17 mouse cellular contexts compared by ENCODE assay signal in genomic region chr4:131829123-131829522, GRCm38 (mm10). TPM values are rescaled to one million over a fixed set of nuclear protein-coding genes. Genes with fewer than 3 reads are reported as not detected.
DNase-seq lines count a peak whose midpoint lies in the region; ATAC-seq lines count a peak whose summit lies in the region.
"Had no signal": no experiment of that assay in that cellular context is flagged by ENCODE, and none has a peak within 500 bp of the region (broad histone marks: within the 10 kb centered on the region; RNA-seq: fewer than 3 reads in every experiment).

No protein-coding gene starts in this region.

- WGBS in intestine, embryonic 16.5 days = 63% methylated on average over 8 of the region's 8 CpGs
- WGBS in intestine, embryonic 15.5 days = 71% methylated on average over 8 of the region's 8 CpGs
- 82% methylated on average over 8 of the region's 8 CpGs for WGBS in embryonic facial prominence, embryonic 10.5 days
- WGBS in liver, embryonic 13.5 days (ENCODE audit: insufficient replicate concordance) = 28% methylated on average over 8 of the region's 8 CpGs

- no peak overlapping the region for H3K27ac ChIP-seq in intestine, embryonic 16.5 days (ENCODE audit: low read length)
- H3K27ac ChIP-seq in intestine, embryonic 15.5 days = no peak overlapping the region
- H3K27ac ChIP-seq in embryonic facial prominence, embryonic 10.5 days (replicated peaks) = peak overlapping the region; percentile 44; the same call in 1 of the 2 replicates
- peak overlapping the region; percentile 85 for H3K27ac ChIP-seq in liver, embryonic 13.5 days
- H3K27ac ChIP-seq: gastrocnemius, adult 2 months; limb, embryonic 13.5 days; lung, embryonic 15.5 days had no signal

- no peaks in the 10 kb centered on the region for H3K9me3 ChIP-seq in erythroblast, embryonic 14.5 days (ENCODE audit: control insufficient read depth, low read length)
- no peaks in the 10 kb centered on the region for H3K9me3 ChIP-seq in intestine, embryonic 16.5 days (ENCODE audit: control insufficient read depth, low read length)
- no peaks in the 10 kb centered on the region for H3K9me3 ChIP-seq in intestine, embryonic 15.5 days
- H3K9me3 ChIP-seq in embryonic facial prominence, embryonic 10.5 days = no peaks in the 10 kb centered on the region
- no peaks in the 10 kb centered on the region for H3K9me3 ChIP-seq in liver, embryonic 13.5 days (replicated peaks)
- H3K9me3 ChIP-seq: limb, embryonic 13.5 days; lung, embryonic 15.5 days had no signal

- H3K9ac ChIP-seq in intestine, embryonic 16.5 days (ENCODE audit: low read depth, low read length) = no peak overlapping the region
- H3K9ac ChIP-seq in intestine, embryonic 15.5 days = no peak overlapping the region
- H3K9ac ChIP-seq in liver, embryonic 13.5 days = no peak overlapping the region; the same call in 1 of the 2 replicates
- H3K9ac ChIP-seq: limb, embryonic 13.5 days; lung, embryonic 15.5 days had no signal

- no peak for ATAC-seq in erythroblast, adult 5-6 weeks (replicated peaks; ENCODE audit: low FRiP score, poor library complexity, severe bottlenecking)
- ATAC-seq in intestine, embryonic 16.5 days = peak; percentile 29; the same call in 1 of the 2 replicates
- no peak; the same call in 1 of the 2 replicates for ATAC-seq in intestine, embryonic 15.5 days
- peak; percentile 95 for ATAC-seq in liver, embryonic 13.5 days (ENCODE audit: low read depth)

- peak overlapping the region; percentile 3 for H3K4me3 ChIP-seq in erythroblast, embryonic 14.5 days (replicated peaks)
- H3K4me3 ChIP-seq in intestine, embryonic 16.5 days (ENCODE audit: low read length) = no peak overlapping the region
- H3K4me3 ChIP-seq in intestine, embryonic 15.5 days (replicated peaks) = no peak overlapping the region
- no peak overlapping the region for H3K4me3 ChIP-seq in embryonic facial prominence, embryonic 10.5 days
- H3K4me3 ChIP-seq in liver, embryonic 13.5 days (replicated peaks) = no peak overlapping the region; the same call in 1 of the 2 replicates
- H3K4me3 ChIP-seq: gastrocnemius, adult 2 months; limb, embryonic 13.5 days; lung, embryonic 15.5 days; myocyte had no signal

- H3K4me1 ChIP-seq in erythroblast, embryonic 14.5 days (ENCODE audit: control insufficient read depth) = peaks cover 78% of the 10 kb centered on the region
- 0 out of 2 replicates have a peak, but pooled peaks cover 2% of the 10 kb centered on the region for H3K4me1 ChIP-seq in intestine, embryonic 16.5 days (ENCODE audit: control insufficient read depth, insufficient read depth, low read length)
- peaks cover 5% of the 10 kb centered on the region; the same call in 1 of the 2 replicates for H3K4me1 ChIP-seq in intestine, embryonic 15.5 days (replicated peaks)
- H3K4me1 ChIP-seq in embryonic facial prominence, embryonic 10.5 days = peaks cover 94% of the 10 kb centered on the region
- H3K4me1 ChIP-seq in liver, embryonic 13.5 days (replicated peaks) = peaks cover 84% of the 10 kb centered on the region

- H3K36me3 ChIP-seq in erythroblast, embryonic 14.5 days (ENCODE audit: control insufficient read depth) = no peaks in the 10 kb centered on the region
- H3K36me3 ChIP-seq in intestine, embryonic 16.5 days (ENCODE audit: control insufficient read depth, insufficient read depth, low read length) = no peaks in the 10 kb centered on the region
- H3K36me3 ChIP-seq in intestine, embryonic 15.5 days = no peaks in the 10 kb centered on the region
- H3K36me3 ChIP-seq in embryonic facial prominence, embryonic 10.5 days (replicated peaks) = no peaks in the 10 kb centered on the region
- H3K36me3 ChIP-seq in liver, embryonic 13.5 days = no peaks in the 10 kb centered on the region
- H3K36me3 ChIP-seq: limb, embryonic 13.5 days; lung, embryonic 15.5 days had no signal

- H3K4me2 ChIP-seq in intestine, embryonic 16.5 days (ENCODE audit: low read depth, low read length) = no peak overlapping the region
- no peak overlapping the region for H3K4me2 ChIP-seq in intestine, embryonic 15.5 days (replicated peaks)
- H3K4me2 ChIP-seq in liver, embryonic 13.5 days = peak overlapping the region; percentile 55
- H3K4me2 ChIP-seq: limb, embryonic 13.5 days; lung, embryonic 15.5 days had no signal

- peaks cover 7% of the 10 kb centered on the region for H3K27me3 ChIP-seq in erythroblast, embryonic 14.5 days (ENCODE audit: control insufficient read depth)
- no peaks in the 10 kb centered on the region for H3K27me3 ChIP-seq in intestine, embryonic 16.5 days (replicated peaks; ENCODE audit: control insufficient read depth, insufficient read depth, low read length)
- H3K27me3 ChIP-seq in intestine, embryonic 15.5 days (replicated peaks) = no peaks in the 10 kb centered on the region
- H3K27me3 ChIP-seq in embryonic facial prominence, embryonic 10.5 days (replicated peaks; ENCODE audit: low read depth, poor library complexity, severe bottlenecking) = 0 out of 2 replicates have a peak, but pooled peaks cover 5% of the 10 kb centered on the region
- H3K27me3 ChIP-seq in liver, embryonic 13.5 days = peaks cover 5% of the 10 kb centered on the region
- H3K27me3 ChIP-seq: limb, embryonic 13.5 days; lung, embryonic 15.5 days had no signal

- no peak for DNase-seq in embryonic facial prominence, embryonic 10.5 days (ENCODE audit: low spot score)
- peak; percentile 60 for DNase-seq in liver, embryonic 13.5 days
- no peak for DNase-seq in adrenal gland, adult 2 months
- DNase-seq in layer of hippocampus, adult 8-10 months (ENCODE audit: low spot score in 2 of 2) = no peak
- DNase-seq: adrenal gland, postnatal 25 days; cerebellum, adult 2 months; gastrocnemius, adult 2 months; kidney, adult 8-10 months; lung, postnatal 4 days; right cerebral cortex, postnatal 14 days had no signal

RNA-seq across cellular contexts. Expression of gene Ptpru, which starts 9.0 kb away (rescaled TPM):
- polyA plus RNA-seq in erythroblast, embryonic 14.5 days (2012) = 0.50 and 0.55 TPM in 2 replicates
- 0.19 and 5.9 TPM in 2 replicates for total RNA-seq in erythroblast, adult 5-6 weeks (2015; ENCODE audit: low replicate concordance)
- 0.56 and 3.2 TPM in 2 replicates for total RNA-seq in erythroblast, adult 5-6 weeks (2017; ENCODE audit: low replicate concordance)
- polyA plus RNA-seq in intestine, embryonic 16.5 days (2015; fragmentation: Nextera tagmentation; extraction: Ambion mirVana) = 4.7 and 4.8 TPM in 2 replicates
- polyA plus RNA-seq in intestine, embryonic 15.5 days (2015; fragmentation: Nextera tagmentation; extraction: Ambion mirVana) = 4.6 and 4.9 TPM in 2 replicates
- 21.1 and 23.5 TPM in 2 replicates for polyA plus RNA-seq in embryonic facial prominence, embryonic 10.5 days (2016; fragmentation: Nextera tagmentation; extraction: Ambion mirVana)
- polyA plus RNA-seq in liver, embryonic 13.5 days (2015; fragmentation: Nextera tagmentation; extraction: Ambion mirVana) = 2.1 and 2.7 TPM in 2 replicates
- total RNA-seq in adrenal gland, adult 2 months (2021) = 10 to 100 TPM; 41.5 to 59.1 TPM
- polyA plus RNA-seq in adrenal gland, adult 2 months (2012; rRNA removed) = 48.0 and 54.8 TPM in 2 replicates
- 10 to 100 TPM; 80.2 to 91.8 (median 84.1) TPM for total RNA-seq in layer of hippocampus, adult 8-10 months (2022)

RNA-seq across cellular contexts. Expression of gene Mecr, which starts 14.1 kb away (rescaled TPM):
- 1.8 and 2.4 TPM in 2 replicates for polyA plus RNA-seq in erythroblast, embryonic 14.5 days (2012)
- 6.7 and 11.1 TPM in 2 replicates for total RNA-seq in erythroblast, adult 5-6 weeks (2015; ENCODE audit: low replicate concordance)
- 6.4 and 10.3 TPM in 2 replicates for total RNA-seq in erythroblast, adult 5-6 weeks (2017; ENCODE audit: low replicate concordance)
- 81.6 and 86.6 TPM in 2 replicates for polyA plus RNA-seq in intestine, embryonic 16.5 days (2015; fragmentation: Nextera tagmentation; extraction: Ambion mirVana)
- 72.6 and 77.4 TPM in 2 replicates for polyA plus RNA-seq in intestine, embryonic 15.5 days (2015; fragmentation: Nextera tagmentation; extraction: Ambion mirVana)
- 52.9 and 55.0 TPM in 2 replicates for polyA plus RNA-seq in embryonic facial prominence, embryonic 10.5 days (2016; fragmentation: Nextera tagmentation; extraction: Ambion mirVana)
- polyA plus RNA-seq in liver, embryonic 13.5 days (2015; fragmentation: Nextera tagmentation; extraction: Ambion mirVana) = 39.6 and 42.8 TPM in 2 replicates
- total RNA-seq in adrenal gland, adult 2 months (2021) = 100 to 1,000 TPM in 1 of 2 experiments, 10 to 100 TPM in 1; 99.9 to 107 TPM
- 64.8 and 71.5 TPM in 2 replicates for polyA plus RNA-seq in adrenal gland, adult 2 months (2012; rRNA removed)
- 10 to 100 TPM; 31.0 to 43.7 (median 37.7) TPM for total RNA-seq in layer of hippocampus, adult 8-10 months (2022)

RNA-seq across cellular contexts. Expression of gene Srsf4, which starts 44.3 kb away (rescaled TPM):
- 37.6 and 42.6 TPM in 2 replicates for polyA plus RNA-seq in erythroblast, embryonic 14.5 days (2012)
- total RNA-seq in erythroblast, adult 5-6 weeks (2015; ENCODE audit: low replicate concordance) = 20.9 and 23.6 TPM in 2 replicates
- total RNA-seq in erythroblast, adult 5-6 weeks (2017; ENCODE audit: low replicate concordance) = 45.2 and 61.6 TPM in 2 replicates
- 68.6 and 75.2 TPM in 2 replicates for polyA plus RNA-seq in intestine, embryonic 16.5 days (2015; fragmentation: Nextera tagmentation; extraction: Ambion mirVana)
- polyA plus RNA-seq in intestine, embryonic 15.5 days (2015; fragmentation: Nextera tagmentation; extraction: Ambion mirVana) = 86.6 and 92.6 TPM in 2 replicates
- 142 and 143 TPM in 2 replicates for polyA plus RNA-seq in embryonic facial prominence, embryonic 10.5 days (2016; fragmentation: Nextera tagmentation; extraction: Ambion mirVana)
- 69.1 and 75.4 TPM in 2 replicates for polyA plus RNA-seq in liver, embryonic 13.5 days (2015; fragmentation: Nextera tagmentation; extraction: Ambion mirVana)
- 10 to 100 TPM; 55.9 to 70.2 TPM for total RNA-seq in adrenal gland, adult 2 months (2021)
- 21.6 and 23.9 TPM in 2 replicates for polyA plus RNA-seq in adrenal gland, adult 2 months (2012; rRNA removed)
- total RNA-seq in layer of hippocampus, adult 8-10 months (2022) = 10 to 100 TPM; 62.6 to 72.1 (median 65.8) TPM

Comparison
In these comparisons a context has a peak if more than half of its experiments do, and no peak if none do; other contexts are left out.
1. ATAC-seq: peak in intestine, embryonic 16.5 days (single experiment) and liver, embryonic 13.5 days (single experiment); none in erythroblast, adult 5-6 weeks (single experiment) and intestine, embryonic 15.5 days (single experiment).
2. H3K27ac ChIP-seq: peak in embryonic facial prominence, embryonic 10.5 days (single experiment) and liver, embryonic 13.5 days (single experiment); none in intestine, embryonic 16.5 days (single experiment) and intestine, embryonic 15.5 days (single experiment).
3. RNA of gene Mecr, which starts 14.1 kb away (polyA plus RNA-seq): 81.6 to 86.6 TPM in intestine, embryonic 16.5 days, 72.6 to 77.4 TPM in intestine, embryonic 15.5 days, 64.8 to 71.5 TPM in adrenal gland, adult 2 months, 52.9 to 55.0 TPM in embryonic facial prominence, embryonic 10.5 days and 39.6 to 42.8 TPM in liver, embryonic 13.5 days; 1.8 to 2.4 TPM in erythroblast, embryonic 14.5 days; every median in the first group is over 10 times any median in the second.